Mouse (Mus musculus) cerebellum, adult 2 months (tissue): ENCODE measurements around the gene Maea.

Experiments used
- CTCF ChIP-seq: fragments of 200-500 bp; IDR thresholded peaks from 2 replicates; pipeline ENCODE4 v1.5.1; 2011; ENCODE audit warnings: low read depth, mild to moderate bottlenecking, control low read depth, low read length, moderate library complexity, borderline replicate concordance; ENCODE audit not compliant: insufficient read depth
- POLR2A ChIP-seq: fragments of 200-500 bp; IDR thresholded peaks from 2 replicates; pipeline ENCODE4 v1.6.1; 2011; ENCODE audit warnings: low read length, control low read depth, borderline replicate concordance; ENCODE audit not compliant: insufficient read depth

DNA sequence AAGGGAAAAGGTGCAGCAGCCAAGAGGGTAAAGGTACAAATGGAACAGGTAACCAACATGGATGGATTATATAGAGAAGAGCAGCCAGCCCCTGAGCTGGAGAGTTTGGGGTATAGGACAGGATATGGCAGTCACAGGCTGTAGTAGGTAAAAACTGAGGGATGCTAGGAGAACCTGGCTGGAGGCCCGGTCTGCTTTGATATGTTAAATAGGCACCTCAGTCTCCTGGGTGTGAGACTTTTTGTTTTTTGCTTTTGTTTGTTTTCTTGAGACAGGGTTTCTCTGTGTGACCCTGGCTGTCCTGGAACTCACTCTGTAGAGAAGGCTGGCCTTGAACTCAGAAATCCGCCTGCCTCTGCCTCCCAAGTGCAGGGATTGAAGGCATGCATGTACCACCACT lies 10.8 kb upstream of the Maea start:
- TF ChIP-seq CTCF, result no peak
- no peak for TF ChIP-seq POLR2A
